Mouse (Mus musculus): ENCODE results near the gene Tor1a.
"Not testable (repeated sequence)": the region's sequence is repeated elsewhere in the genome, so short reads cannot be mapped to it uniquely, and the experiment has no call there.

Tor1a gene

DNA sequence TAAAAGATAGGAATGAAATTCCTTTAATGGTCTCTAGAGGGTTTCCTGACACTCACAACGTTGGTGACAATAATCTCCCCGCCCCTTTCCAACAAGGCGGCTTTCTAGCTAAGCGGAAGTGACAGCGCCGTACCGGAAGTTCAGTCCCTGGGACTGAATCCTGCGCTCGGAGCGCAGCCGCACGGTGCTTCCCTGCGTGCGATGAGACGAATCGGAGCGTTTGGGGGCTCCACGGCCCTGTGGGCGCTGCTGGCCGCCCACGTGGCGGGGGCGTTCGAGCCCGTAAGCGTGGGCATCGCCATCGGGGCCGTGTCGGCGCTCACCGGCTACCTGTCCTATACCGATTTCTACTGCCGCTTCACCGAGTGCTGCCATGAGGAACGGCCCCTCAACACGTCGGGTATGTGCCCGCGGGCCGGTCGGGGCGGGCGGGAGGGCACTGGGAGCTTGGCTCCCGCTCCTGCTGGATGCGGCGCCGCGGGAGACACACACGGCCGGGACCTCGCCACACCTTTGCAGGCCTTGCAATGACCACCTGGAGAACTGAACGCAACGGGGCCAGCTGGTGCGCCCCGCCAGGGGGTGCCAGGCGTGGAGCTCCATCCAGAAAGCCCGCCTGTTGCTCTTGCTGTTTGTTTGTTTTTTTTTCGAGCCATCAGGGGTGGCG lies 14.8 kb downstream of the Tor1a start, which contains the start of gene Tor1b:
TSS of gene Tor1b (plus strand) at position 136 of the 667 bp plus-strand sequence.
- DNase-seq = peak; percentile 83

DNA sequence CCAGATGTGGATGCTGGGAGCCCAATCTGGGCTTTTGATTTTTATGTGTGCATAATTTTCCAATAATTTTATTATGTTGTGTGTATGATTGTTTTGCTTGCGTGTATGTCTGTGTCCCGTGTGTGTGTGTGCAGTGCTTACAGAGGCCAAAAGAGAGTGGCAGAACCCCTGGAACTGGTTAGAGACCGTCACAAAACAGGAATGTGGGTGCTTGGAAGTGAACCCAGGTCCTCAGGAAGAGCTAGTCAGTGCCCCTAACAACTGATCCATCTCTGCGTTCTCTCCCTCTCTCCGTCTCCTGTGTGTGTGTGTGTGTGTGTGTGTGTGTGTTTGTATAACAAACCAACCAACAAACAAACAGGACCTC lies 15.3 kb downstream of the Tor1a start:
- no peak for DNase-seq

DNA sequence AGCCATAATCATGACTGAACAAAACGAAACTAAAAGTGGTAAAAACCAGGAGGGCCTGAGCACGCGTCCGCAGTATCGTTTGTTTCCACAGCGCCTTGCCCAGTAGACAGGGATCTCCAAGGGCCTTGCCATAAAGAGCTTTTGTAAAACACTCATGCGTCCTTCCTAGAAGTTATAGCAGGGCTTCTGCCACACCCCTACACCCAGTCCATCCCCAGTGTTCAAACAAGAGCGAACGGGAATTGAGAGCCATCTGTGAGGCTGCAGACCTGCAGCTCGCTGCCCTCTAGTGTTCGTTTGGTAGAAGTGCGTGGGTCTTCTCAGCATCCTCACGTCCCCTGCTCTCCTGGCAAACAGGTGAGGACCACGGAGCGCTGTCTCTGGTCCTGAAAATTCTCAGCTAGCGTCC lies 25.1 kb downstream of the Tor1a start:
- peak; percentile 67 for DNase-seq

- DNase-seq = not testable (repeated sequence)
Measured at GRCm38 (mm10) chr2:30942116-30942515, 25.6 kb downstream of the Tor1a start.

- no peak for DNase-seq
Measured at GRCm38 (mm10) chr2:30941586-30941985, 26.1 kb downstream of the Tor1a start.

DNA sequence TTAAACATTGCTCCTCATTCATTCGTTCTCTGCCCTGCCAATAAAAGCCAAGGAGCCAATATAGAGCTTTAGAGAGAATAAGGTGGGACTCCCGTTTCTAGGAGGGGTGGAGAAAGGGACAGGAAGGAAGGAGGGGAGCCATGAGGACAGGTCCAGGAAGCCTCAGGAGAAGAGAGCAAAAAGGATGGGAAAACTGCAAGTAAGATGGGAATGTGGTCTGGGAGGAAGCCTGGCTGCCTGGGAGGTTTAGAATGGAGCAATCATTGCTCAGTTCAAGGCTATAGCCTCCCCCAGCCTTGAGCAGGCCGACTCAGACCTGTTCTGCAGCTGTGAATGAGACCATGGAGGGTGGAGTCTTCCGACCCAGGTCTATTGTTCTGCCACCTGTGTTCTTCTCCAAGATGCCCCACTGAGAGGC lies 29.1 kb downstream of the Tor1a start:
- no peak for DNase-seq

DNA sequence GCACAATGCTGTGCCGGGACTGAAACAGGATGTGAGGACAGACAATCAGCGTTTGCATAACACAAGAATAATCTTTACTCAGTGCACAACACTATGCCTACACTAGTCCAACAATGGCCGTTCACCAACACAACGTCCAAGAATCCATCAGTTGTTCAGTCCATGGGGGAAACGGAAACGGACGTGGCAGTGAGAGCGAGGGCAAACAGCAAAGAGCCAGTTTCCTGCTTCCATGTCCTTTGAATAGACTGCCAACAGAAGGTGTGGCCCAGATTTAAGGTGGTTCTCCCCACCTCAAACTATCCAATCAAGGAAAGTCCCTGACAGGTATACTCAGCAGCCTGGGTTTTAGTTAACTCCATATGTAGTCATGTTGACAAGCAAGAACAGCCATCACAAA lies 30.0 kb downstream of the Tor1a start:
- DNase-seq = no peak

DNA sequence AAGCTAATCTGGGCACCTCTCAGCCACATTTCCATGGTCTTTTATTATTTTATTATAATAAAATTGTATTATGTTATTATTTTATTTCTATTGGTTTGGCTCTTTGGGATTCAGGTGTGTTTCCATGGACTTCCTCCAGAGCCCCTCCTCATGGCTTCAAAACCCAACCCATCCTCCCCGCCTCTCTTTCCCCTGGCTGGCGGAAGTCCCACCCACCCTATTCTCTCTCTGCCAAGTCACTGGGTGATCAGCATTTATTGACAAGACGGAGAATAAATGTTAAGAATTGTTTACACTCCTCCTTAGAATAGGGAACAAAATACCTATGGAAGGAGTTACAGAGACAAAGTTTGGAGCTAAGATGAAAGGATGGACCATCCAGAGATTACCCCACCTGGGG lies 30.9 kb downstream of the Tor1a start:
- no peak for DNase-seq

DNA sequence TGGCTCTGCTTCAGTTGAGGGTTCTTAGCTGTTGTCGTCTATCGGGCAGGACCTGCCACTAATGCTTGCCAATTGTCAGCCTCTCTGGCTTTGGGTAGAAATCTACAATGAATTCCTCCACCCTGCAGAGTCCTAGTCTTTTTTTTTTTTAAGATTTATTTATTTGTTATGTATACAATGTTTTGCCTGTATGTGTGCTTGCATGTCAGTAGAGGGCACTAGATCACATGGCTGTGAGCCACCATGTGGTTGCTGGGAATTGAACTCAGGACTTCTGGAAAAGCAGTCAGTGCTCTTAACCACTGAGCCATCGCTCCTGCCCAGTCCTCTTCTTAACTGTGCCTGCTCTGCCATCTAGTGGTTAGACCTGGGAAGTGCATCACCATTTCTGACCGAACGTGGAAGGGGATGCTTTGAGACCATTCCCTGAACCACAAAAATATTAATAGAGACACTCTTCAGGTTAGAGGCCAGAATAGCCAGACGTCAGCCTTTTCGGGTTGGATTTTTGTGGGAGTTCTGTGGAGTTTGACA lies 33.7 kb downstream of the Tor1a start:
- peak; percentile 57 for DNase-seq

GRCm38 (mm10) chr2:30933032-30933431 lies 34.7 kb downstream of the Tor1a start:
- DNase-seq = no peak

DNA sequence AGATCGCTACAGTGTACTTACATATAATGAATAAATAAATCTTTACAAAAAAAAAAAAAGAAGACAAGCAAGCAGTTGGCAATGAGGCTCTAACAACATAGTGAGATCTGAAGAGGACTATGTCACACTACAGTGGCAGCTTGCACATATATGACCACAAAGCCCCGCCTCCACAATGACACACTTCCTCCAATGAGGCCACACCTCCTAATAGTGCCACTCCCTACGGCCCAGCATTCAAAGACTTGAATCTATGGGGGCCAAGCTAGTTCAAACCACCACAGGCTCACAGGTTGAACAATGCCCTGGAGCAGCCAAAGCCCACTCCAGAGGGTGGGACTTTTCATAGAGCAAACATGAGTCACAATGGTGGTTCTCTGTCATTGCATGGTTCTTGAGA lies 35.8 kb downstream of the Tor1a start:
- no peak for DNase-seq

GRCm38 (mm10) chr2:30930846-30931245 lies 36.9 kb downstream of the Tor1a start:
- DNase-seq = not testable (repeated sequence)

DNA sequence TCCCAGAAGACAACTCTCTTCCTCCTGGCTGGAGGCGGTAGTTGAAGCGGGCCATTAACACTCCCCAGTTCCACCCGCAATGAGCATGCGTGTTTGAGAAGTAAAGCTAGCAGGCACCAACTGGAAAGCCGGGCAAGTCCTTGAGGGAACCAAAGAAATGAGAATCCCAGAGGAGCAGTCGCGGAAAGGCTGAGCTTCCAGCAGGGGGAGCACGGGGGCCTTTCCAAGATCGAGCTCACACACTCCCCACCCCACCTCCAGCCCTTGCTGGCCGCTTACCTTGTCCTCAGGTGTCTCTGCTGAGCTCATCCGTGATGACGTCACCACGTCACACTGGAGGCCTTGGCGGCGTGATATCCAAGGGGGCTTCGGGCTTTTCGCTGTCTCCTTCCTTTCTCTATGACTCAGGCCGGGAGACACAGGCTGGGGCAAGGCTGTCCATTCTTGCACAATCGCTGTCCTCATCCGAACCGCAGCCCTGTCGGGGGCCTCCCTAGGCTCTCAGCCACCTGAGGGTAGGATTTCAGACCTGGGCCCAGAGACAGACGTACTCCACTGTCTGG lies 38.2 kb downstream of the Tor1a start, which contains the start of gene Ptges:
TSS of gene Ptges (minus strand) at position 381 of the 563 bp plus-strand sequence.
- DNase-seq = peak; percentile 60

DNA sequence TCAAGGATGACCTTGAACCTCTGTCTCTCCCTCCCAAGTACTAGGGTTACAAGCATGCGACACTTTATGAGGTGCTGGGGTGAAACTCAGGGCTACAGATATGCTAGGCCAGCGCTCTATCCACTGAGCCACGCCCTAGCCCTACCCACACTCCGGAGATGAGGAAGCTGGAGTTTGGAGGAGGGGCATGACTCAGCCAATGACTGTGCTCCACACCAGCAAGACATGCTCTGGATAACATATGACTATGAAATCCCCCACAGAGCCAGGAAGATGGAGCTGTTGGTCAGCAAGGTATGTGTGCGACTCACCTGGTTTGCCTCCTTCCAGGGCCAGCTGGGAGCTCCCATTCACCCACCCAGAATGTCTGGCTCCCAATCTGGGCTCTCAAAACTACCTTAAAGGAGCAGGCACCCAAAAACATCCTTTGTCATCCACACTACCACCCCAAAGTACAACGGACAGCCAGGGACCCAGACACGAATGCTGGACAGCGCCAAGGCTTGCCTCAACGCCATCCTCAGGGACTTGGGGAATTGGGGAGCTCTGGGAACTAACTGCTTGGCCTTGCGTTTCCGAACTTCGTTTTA lies 38.7 kb downstream of the Tor1a start:
- no peak for DNase-seq

DNA sequence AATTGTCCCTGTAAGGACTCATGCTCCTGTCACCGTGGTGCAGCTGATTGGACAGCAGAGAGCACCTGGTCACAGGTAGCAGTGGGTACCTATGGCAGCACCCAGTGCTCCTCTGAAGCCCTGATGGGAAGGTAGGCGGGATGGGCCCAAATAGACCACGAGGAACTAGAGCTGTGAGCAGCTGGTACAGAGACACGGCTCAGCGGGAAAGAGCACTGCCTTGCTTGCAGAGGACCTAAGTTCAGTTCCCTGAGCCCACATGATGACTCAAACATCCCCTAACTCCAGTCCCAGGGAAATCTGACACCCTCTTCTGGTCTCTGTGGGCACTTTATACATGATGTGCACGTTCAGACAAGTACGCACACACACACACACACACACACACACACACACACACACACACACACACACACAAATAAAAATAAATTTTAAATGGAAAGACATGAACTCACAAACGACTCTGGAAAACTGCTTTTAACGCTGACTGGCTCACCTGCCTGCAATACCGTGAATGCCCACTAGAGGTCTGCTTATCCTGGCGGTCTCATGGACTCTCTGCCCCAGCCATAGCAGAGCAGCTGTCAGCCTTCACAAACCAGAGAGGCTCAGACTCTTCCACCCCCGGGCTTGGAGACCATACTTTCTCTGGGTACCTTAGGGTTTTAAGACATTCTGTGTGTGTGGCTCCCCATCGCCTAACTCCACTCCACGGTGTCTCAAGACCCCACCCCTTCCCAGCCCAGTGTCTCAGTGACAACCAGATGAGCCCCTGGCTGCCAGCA lies 39.7 kb downstream of the Tor1a start:
- DNase-seq = peak; percentile 49

DNA sequence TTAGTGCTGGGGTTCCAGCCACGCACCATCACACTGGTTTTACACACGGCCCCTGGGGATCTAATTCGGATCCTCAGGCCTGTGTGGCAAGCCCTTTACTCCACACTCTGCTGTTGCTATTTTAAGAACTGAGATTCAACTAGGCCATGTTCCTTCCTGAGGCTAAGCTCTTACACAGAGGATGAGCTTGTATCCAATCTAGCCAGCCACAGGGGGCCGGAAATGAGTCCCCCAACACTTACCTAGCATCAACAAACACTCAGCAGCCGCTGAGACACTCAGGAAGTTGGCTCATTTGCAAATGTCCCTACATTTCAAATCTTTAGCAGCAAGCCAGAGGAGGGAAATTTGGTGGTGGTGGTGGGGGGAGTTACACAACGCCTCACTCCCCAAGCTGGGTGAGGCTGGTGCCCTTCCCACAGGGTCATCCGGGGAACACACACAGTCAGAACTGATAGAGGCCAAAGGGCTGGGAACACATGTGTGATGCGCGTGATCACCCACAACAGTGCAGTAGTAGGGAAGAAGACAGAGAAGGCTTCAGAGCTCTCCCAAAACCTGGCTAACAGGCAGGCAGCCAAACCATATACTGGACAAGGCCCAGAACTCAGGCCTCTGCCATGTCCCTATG lies 40.5 kb downstream of the Tor1a start:
- DNase-seq = no peak

GRCm38 (mm10) chr2:30926381-30926780 lies 41.4 kb downstream of the Tor1a start:
- DNase-seq = no peak

DNA sequence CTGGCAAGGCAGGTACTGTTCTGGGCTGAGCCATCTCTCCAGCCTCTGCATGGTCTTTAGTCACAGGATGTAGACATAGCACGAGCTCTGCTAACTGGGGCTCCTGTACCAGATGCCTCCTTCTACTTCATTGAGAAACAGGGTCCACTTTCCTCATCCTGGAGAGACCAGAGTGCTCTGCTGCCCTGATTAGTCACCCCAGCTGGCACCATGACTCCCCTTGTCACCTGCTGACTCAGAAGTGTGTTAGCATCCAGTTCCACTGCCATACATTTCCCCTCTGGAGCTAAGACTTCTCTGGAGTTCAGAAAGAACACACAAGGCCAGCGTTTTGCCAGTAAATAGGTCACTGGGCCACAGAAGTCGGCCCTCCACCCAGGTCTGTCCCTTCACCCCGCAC lies 42.6 kb downstream of the Tor1a start:
- DNase-seq = no peak

- DNase-seq = no peak
Measured at GRCm38 (mm10) chr2:30923099-30923498, 44.6 kb downstream of the Tor1a start.

DNA sequence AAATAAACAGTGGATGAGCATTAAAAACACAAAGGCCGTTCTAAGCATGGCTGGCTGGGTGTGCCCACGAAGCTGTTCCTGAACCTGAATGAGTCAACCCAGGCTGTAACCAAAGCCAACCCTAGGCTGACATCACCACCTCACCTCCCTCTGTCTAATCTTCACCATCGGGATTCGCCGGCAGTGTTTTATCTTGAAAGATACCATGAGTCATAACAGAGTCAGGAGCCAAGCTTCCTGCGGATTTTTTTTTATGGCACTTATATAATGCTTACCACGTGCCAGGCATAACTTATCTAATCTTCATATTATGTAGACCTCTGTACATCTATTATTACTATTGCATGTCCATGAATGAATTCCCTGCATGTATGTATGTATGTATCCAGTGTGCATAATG lies 47.5 kb downstream of the Tor1a start:
- DNase-seq = no peak

- DNase-seq = peak; percentile 35
Measured at GRCm38 (mm10) chr2:30918780-30919329, 48.9 kb downstream of the Tor1a start.

DNA sequence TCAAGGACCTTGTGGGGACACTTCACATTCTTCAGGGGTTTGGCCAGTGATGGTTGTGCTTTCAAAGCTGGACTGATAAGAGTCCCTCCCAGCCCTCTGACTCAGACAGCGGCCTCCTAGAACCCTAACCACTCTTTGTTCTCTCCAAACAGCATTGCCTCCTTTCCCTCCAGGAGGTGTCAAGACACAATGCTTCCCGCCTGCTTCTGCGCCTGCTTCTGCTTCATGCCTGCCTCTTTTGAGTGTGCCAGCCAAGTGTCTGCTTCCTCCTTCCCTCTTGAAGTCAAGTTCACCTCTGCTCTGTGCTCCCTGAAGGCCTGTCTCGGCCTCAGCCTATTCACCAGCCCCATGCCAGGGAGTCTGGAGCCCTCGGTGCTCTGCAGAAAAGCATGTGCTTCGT lies 49.6 kb downstream of the Tor1a start:
- DNase-seq = no peak

GRCm38 (mm10) chr2:30917649-30918048 lies 50.1 kb downstream of the Tor1a start:
- DNase-seq = no peak
